Mouse (Mus musculus) cortical plate, adult 2 months (tissue): ENCODE results near the gene Matn4.

Experiments
- CTCF ChIP-seq: fragments of 200-500 bp; IDR thresholded peaks from 2 replicates; pipeline ENCODE4 v1.5.1; 2011; ENCODE audit warnings: mild to moderate bottlenecking, control low read depth, low read length; ENCODE audit not compliant: insufficient read depth; ENCODE audit errors: extremely low read depth
- POLR2A ChIP-seq: fragments of 200-500 bp; IDR thresholded peaks from 2 replicates; pipeline ENCODE4 v1.6.1; 2011; ENCODE audit warnings: mild to moderate bottlenecking, low read length, control low read depth; ENCODE audit not compliant: insufficient read depth; ENCODE audit errors: extremely low read depth

DNA sequence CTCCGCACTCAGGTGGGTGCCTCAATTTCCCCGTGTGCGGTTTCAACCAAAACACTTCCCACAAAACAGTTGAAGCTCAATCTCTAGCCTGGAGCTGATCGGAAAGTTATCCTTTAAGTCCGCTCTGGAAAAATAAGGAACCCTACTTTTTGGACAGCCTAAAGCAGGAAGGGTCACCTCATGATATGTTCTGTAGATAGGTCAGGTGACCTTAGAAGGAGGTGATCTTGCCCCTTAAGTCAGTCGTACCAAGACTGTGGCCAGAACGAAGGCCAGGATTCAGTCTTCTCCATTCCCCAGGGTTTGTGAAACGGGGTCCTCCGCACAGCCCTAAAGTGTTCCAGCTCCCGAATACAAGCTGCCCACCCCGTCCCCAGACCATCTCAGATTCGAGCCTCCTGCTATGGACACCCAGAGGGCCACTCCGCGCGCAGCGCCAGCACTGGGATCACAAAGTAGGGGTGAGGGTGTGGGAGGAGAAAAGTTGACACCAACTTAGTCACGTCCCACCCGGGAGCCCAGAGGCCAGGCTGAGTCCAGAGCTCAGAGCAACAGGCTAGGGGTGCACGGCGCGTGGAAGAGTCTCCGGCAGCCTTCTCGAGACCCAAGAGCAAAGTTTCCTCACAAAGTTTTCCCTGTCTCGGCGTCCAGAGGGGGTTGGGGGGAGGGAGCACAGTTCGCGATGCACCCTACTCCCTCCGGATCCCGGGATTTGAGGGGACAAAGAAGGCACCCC lies 37.5 kb upstream of the Matn4 start:
- TF ChIP-seq POLR2A (no peak), CTCF (no peak)
